Mouse (Mus musculus) heart, adult 2 months (tissue): ENCODE data around the gene Slc38a7. TPM values are rescaled to one million over a fixed set of nuclear protein-coding genes. Genes with fewer than 3 reads are reported as not detected.
"Not testable (repeated sequence)": the region's sequence is repeated elsewhere in the genome, so short reads cannot be mapped to it uniquely, and the experiment has no call there.

Experiments used
- DNase-seq, 2 experiments: peaks; one replicate each; pipeline ENCODE4 v3.0.0; 2021
- H3K27ac ChIP-seq: fragments of 200-600 bp; 2 replicates; pipeline ENCODE4 v1.8.1; 2022
- H3K27me3 ChIP-seq: fragments of 200-500 bp; 2 replicates; pipeline ENCODE4 v1.6.1; 2012; ENCODE audit warnings: mild to moderate bottlenecking, low read length, inconsistent platforms, mixed read lengths; ENCODE audit not compliant: control insufficient read depth, insufficient read depth
- H3K36me3 ChIP-seq: fragments of 200-500 bp; 2 replicates; pipeline ENCODE4 v1.6.1; 2012; ENCODE audit warnings: low read length, inconsistent platforms; ENCODE audit not compliant: control insufficient read depth, insufficient read depth
- H3K4me1 ChIP-seq: fragments of 200-500 bp; 2 replicates; pipeline ENCODE4 v1.6.1; 2011; ENCODE audit warnings: low read length; ENCODE audit not compliant: control insufficient read depth, insufficient read depth
- H3K4me3 ChIP-seq: fragments of 200-600 bp; 2 replicates; pipeline ENCODE4 v1.8.1; 2022
- H3K79me2 ChIP-seq: fragments of 200-500 bp; replicated peaks from 2 replicates; pipeline ENCODE4 v1.6.1; 2012; ENCODE audit warnings: mild to moderate bottlenecking, inconsistent platforms, low read length, moderate library complexity, mixed read lengths; ENCODE audit not compliant: control insufficient read depth, insufficient read depth
- H3K9ac ChIP-seq: fragments of 200-500 bp; 2 replicates; pipeline ENCODE4 v1.6.1; 2012; ENCODE audit warnings: low read depth, mild to moderate bottlenecking, control low read depth, inconsistent platforms, low read length, mixed read lengths
- CTCF ChIP-seq: fragments of 200-600 bp; IDR thresholded peaks from 2 replicates; pipeline ENCODE4 v1.8.1; 2022; ENCODE audit warnings: antibody characterized with exemption, mild to moderate bottlenecking, moderate library complexity
- EP300 ChIP-seq: fragments of 200-500 bp; IDR thresholded peaks from 2 replicates; pipeline ENCODE4 v1.6.1; 2011; ENCODE audit warnings: low read depth, low read length, control low read depth; ENCODE audit not compliant: insufficient read depth
- POLR2A ChIP-seq: fragments of 200-500 bp; IDR thresholded peaks from 2 replicates; pipeline ENCODE4 v1.6.1; 2011; ENCODE audit warnings: mild to moderate bottlenecking, low read depth, low read length, control low read depth; ENCODE audit not compliant: insufficient read depth
- WGBS: fragments of 180-500 bp; shearing (Covaris S2); methylation state at CpG from one replicate; pipeline ENCODE4 v1.1.7; 2018; 5-methylcytosine and 5-hydroxymethylcytosine counted together
- intact Hi-C: fragments of 180-260 bp; cut with DNase I; formaldehyde crosslinking; loops from one replicate; pipeline ENCODE4 v1.15.1; 2025
- polyA plus RNA-seq: library from polyadenylated mRNA; depleted of rRNA; stranded (reverse); fragments of >200 nt; gene quantifications from 2 replicates; pipeline ENCODE4 v1.2.3, GENCODE M21; 2012; rRNA removed
- total RNA-seq, 2 experiments: library from RNA; stranded (reverse); gene quantifications; 2 replicates each; pipeline ENCODE4 v1.2.3; 2021

Gene Slc38a7
- total and polyA plus RNA-seq, 3 experiments = 10.6 to 17.0 (median 10.8) TPM

- no peak for TF ChIP-seq POLR2A
- TF ChIP-seq CTCF = no peak
- TF ChIP-seq EP300 = no peak
- intact Hi-C loops = loop anchor here (10.0 kb wide), 1 partner anchor 167 kb away; the partner anchor contains the start of gene Gins3
- WGBS = 100% methylated on average over 1 of the region's 1 CpGs
Measured at GRCm38 (mm10) chr8:95801476-95802064, 51.8 kb downstream of the Slc38a7 start.

GRCm38 (mm10) chr8:95800353-95800752 lies 53.0 kb downstream of the Slc38a7 start:
- no peak for DNase-seq

More at GRCm38 (mm10) chr8:95801476-95802064, 51.8 kb downstream of the Slc38a7 start:
- Histone ChIP-seq H3K36me3 (peaks cover 27% of the 10 kb centered on the region), H3K4me1 (peaks cover 20% of the 10 kb centered on the region), H3K27ac (no peak overlapping the region), H3K79me2 (peaks cover 21% of the 10 kb centered on the region), H3K9ac (no peak overlapping the region), H3K27me3 (no peaks in the 10 kb centered on the region), H3K4me3 (no peak overlapping the region)
- DNase-seq = no peak

GRCm38 (mm10) chr8:95799891-95800290 lies 53.4 kb downstream of the Slc38a7 start:
- no peak for DNase-seq
- Histone ChIP-seq H3K27me3 (no peaks in the 10 kb centered on the region), H3K79me2 (peaks cover 17% of the 10 kb centered on the region), H3K27ac (no peak overlapping the region), H3K4me1 (peaks cover 15% of the 10 kb centered on the region), H3K4me3 (no peak overlapping the region), H3K36me3 (peaks cover 18% of the 10 kb centered on the region), H3K9ac (no peak overlapping the region)
- 57% methylated on average over 1 of the region's 1 CpGs for WGBS
- TF ChIP-seq POLR2A (no peak), EP300 (no peak)
- intact Hi-C loops = loop anchor here (10.0 kb wide), 1 partner anchor 165 kb away; the partner anchor contains the start of gene Gins3

More at GRCm38 (mm10) chr8:95800353-95800752, 53.0 kb downstream of the Slc38a7 start:
- H3K79me2 ChIP-seq = peaks cover 18% of the 10 kb centered on the region
- no peak overlapping the region for H3K27ac ChIP-seq
- intact Hi-C loops = loop anchor here (10.0 kb wide), 1 partner anchor 166 kb away; the partner anchor contains the start of gene Gins3
- no peak overlapping the region for H3K9ac ChIP-seq
- WGBS = 60% methylated on average over 3 of the region's 3 CpGs
- H3K4me3 ChIP-seq = no peak overlapping the region
- H3K4me1 ChIP-seq = peaks cover 15% of the 10 kb centered on the region
- H3K36me3 ChIP-seq = peaks cover 22% of the 10 kb centered on the region
- TF ChIP-seq CTCF = no peak
- TF ChIP-seq POLR2A = no peak
- no peak for TF ChIP-seq EP300
- no peaks in the 10 kb centered on the region for H3K27me3 ChIP-seq

GRCm38 (mm10) chr8:95799117-95799516 lies 54.2 kb downstream of the Slc38a7 start:
- H3K4me3 ChIP-seq = no peak overlapping the region
- WGBS = 73% methylated on average over 6 of the region's 6 CpGs
- H3K27ac ChIP-seq = no peak overlapping the region
- no peak for DNase-seq
- no peaks in the 10 kb centered on the region for H3K27me3 ChIP-seq
- intact Hi-C loops = no loop called here
- H3K36me3 ChIP-seq = peaks cover 18% of the 10 kb centered on the region
- peaks cover 17% of the 10 kb centered on the region for H3K79me2 ChIP-seq
- peaks cover 15% of the 10 kb centered on the region for H3K4me1 ChIP-seq
- TF ChIP-seq POLR2A (no peak), CTCF (no peak), EP300 (no peak)
- H3K9ac ChIP-seq = no peak overlapping the region

- 93% methylated on average over 5 of the region's 5 CpGs for WGBS
- DNase-seq, intact Hi-C loops, H3K4me1 ChIP-seq, H3K9ac ChIP-seq, H3K4me3 ChIP-seq, H3K27me3 ChIP-seq, H3K27ac ChIP-seq: not testable (repeated sequence)
- peaks cover 10% of the 10 kb centered on the region for H3K79me2 ChIP-seq
- peaks cover 13% of the 10 kb centered on the region for H3K36me3 ChIP-seq
Measured at GRCm38 (mm10) chr8:95795333-95796061, 57.8 kb downstream of the Slc38a7 start.

Other genes with a start within 250 kb of the Slc38a7 start
- 1 to 10 TPM; 1.2 to 1.3 TPM for gene Gins3, start 220.1 kb downstream of the Slc38a7 start, total RNA-seq
- gene Gins3, start 220.1 kb downstream of the Slc38a7 start, polyA plus RNA-seq = 0.47 and 0.94 TPM in 2 replicates
- gene Ndrg4, start 176.6 kb downstream of the Slc38a7 start, total RNA-seq = 100 to 1,000 TPM; 147 to 152 TPM
- 370 and 528 TPM in 2 replicates for gene Ndrg4, start 176.6 kb downstream of the Slc38a7 start, polyA plus RNA-seq
- 10 to 100 TPM; 14.3 to 15.3 TPM for gene Setd6, start 137.7 kb downstream of the Slc38a7 start, total RNA-seq
- gene Setd6, start 137.7 kb downstream of the Slc38a7 start, polyA plus RNA-seq = 8.0 and 13.1 TPM in 2 replicates
- gene Cnot1, start 46.1 kb downstream of the Slc38a7 start, total RNA-seq = 100 to 1,000 TPM; 107 to 116 TPM
- 51.0 and 86.7 TPM in 2 replicates for gene Cnot1, start 46.1 kb downstream of the Slc38a7 start, polyA plus RNA-seq
- gene Sap18b, start 28.2 kb downstream of the Slc38a7 start, total RNA-seq = 10 to 100 TPM; 77.6 to 92.9 TPM
- gene Sap18b, start 28.2 kb downstream of the Slc38a7 start, polyA plus RNA-seq = 48.8 and 52.2 TPM in 2 replicates
- 100 to 1,000 TPM; 663 to 774 TPM for gene Got2, start 35.0 kb upstream of the Slc38a7 start, total RNA-seq
- 732 and 838 TPM in 2 replicates for gene Got2, start 35.0 kb upstream of the Slc38a7 start, polyA plus RNA-seq